Mouse (Mus musculus) liver, postnatal 0 days (tissue): Measurements from ENCODE around the gene Mss51.
A peak's percentile ranks its signal among the peaks of the same experiment; 100 is the strongest.

Experiments
- CTCF ChIP-seq: sonication (generic); IDR thresholded peaks from 2 replicates; pipeline ENCODE4 v1.5.1; 2016; ENCODE audit warnings: antibody characterized with exemption, low read depth
- EP300 ChIP-seq: IDR thresholded peaks from 2 replicates; pipeline ENCODE4 v1.6.1; 2016; ENCODE audit warnings: antibody characterized with exemption, low read depth, mild to moderate bottlenecking

- TF ChIP-seq CTCF (no peak), EP300 (0 out of 2 replicates have a peak, but pooled peaks have one; percentile 39)
Measured at GRCm38 (mm10) chr14:20478801-20479200, 17.9 kb downstream of the Mss51 start.
